Mouse (Mus musculus) heart, postnatal 36 days (tissue): ENCODE results near the gene Rtcb. TPM values are rescaled to one million over a fixed set of nuclear protein-coding genes. Genes with fewer than 3 reads are reported as not detected.

ENCODE experiments used
- DNase-seq, 2 experiments: peaks; one replicate each; pipeline ENCODE4 v3.0.0; 2021 to 2022
- intact Hi-C: fragments of 180-260 bp; cut with DNase I; formaldehyde crosslinking; loops from one replicate; pipeline ENCODE4 v1.15.1; 2025
- total RNA-seq, 2 experiments: library from RNA; stranded (reverse); gene quantifications; 2 replicates each; pipeline ENCODE4 v1.2.3; 2021

The Rtcb gene
- 10 to 100 TPM; 76.8 to 82.1 TPM for total RNA-seq

GRCm38 (mm10) chr10:85957464-85957950 is at the start of gene Rtcb:
TSS of gene Rtcb (minus strand) at chr10:85957823.
- DNase-seq: peak; percentile 96 to 99
- intact Hi-C loops: loop anchor here (5.0 to 10.0 kb wide), 2 partner anchors 40 to 747 kb away; partner anchors contain the start of genes Hsp90b1, Prdm4 and Ttc41

DNA sequence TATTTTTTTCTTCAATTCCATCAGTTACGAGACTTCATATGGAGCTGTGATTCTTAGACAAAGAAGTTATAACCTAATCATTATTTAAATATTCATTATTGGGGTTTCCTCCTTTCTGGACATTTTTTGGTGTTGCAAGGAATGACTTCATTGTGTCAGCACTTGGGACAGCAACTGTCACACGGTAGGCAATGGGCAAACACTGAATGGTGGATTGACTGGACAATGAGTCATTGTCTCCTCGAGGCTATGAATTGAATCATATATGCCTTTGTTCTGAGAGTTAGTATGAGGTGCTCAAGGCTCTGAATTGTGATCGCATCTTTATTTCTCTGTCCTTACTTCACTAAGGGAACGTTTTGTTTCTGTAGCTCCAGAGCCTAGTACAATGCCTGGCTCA is 48.8 kb upstream of the Rtcb start:
- intact Hi-C loops: no loop called here
- no peak for DNase-seq

DNA sequence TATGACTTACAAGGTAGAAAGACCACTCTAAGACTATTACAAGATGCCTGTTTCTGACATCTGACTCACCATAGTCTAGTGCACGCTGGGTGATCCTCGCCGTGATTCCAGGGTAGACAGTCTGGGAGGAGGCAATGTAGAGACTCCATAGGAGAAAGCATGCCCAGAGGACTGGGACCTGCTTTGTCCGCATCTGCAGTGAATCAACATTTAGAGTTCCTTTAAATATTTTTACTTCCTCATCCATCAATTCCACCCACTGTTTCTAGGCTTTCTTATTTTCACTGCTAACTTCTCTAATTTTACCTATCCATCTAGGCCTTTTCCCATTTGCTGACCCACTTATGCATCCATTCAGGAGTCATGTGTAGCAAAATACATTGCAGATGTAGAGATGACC is 42.8 kb upstream of the Rtcb start:
- no peak for DNase-seq
- intact Hi-C loops: no loop called here

- intact Hi-C loops: no loop called here
- DNase-seq: no peak
Observed at GRCm38 (mm10) chr10:85994543-85995104, 37.0 kb upstream of the Rtcb start.

- intact Hi-C loops: no loop called here
Observed at GRCm38 (mm10) chr10:85993836-85994235, 36.2 kb upstream of the Rtcb start.

GRCm38 (mm10) chr10:85992412-85992811 is 34.8 kb upstream of the Rtcb start:
- DNase-seq: no peak
- intact Hi-C loops: no loop called here

More at GRCm38 (mm10) chr10:85993836-85994235, 36.2 kb upstream of the Rtcb start:
- no peak for DNase-seq

DNA sequence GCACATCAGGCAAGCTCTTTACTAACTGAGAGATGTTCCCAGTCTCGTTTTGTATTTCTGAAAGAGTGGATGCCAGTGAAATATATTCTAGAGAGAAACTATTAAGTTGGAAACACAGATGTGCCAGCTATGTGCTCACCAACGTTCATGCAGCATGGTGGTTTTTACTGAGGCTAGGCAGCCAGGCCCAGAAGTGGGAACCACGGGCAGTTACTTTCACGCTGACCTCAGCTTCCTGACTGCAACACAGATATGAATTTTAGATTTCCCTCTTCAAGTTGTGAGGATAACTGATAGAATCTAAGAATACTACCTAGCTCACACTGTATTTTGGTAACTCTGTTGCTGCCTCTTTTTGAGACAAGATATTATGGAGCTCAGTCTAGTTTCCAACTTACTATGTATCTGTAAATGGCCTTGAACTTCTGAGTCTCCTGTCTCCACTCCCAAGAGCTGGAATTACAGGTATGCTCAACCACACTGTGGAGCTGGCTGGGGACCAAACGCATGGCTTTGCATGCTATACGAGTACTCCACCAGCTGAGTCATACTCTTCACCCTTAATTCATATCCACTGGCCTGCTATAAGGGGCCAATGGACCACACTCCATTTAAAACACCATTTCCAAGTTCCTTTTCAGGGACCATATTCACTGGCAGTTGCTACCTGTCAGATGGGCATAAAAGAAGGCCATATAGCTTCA is 31.9 kb upstream of the Rtcb start:
- intact Hi-C loops: no loop called here
- no peak for DNase-seq

GRCm38 (mm10) chr10:85972915-85973314 is 15.3 kb upstream of the Rtcb start:
- no peak for DNase-seq
- intact Hi-C loops: no loop called here

DNA sequence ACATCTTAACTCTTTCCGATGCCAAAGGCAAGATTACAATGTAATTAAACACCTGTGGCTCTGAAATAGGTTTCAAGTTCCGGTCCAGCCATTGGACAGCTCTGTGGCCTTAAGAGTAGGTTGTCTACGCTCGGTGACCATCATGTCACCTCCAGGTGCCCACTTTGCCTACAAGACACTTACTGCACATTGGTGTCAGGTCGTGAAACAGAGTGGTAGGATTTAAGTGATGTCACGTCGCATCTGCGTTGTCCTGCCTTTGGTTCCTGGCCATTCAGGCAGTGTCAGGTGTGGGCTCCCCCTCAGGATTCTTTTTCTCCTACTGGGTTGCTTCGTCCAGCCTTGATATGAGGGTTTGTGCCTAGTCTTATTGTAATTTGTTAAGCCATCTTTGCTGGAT is 14.2 kb upstream of the Rtcb start:
- DNase-seq: no peak
- intact Hi-C loops: no loop called here

- no peak for DNase-seq
- intact Hi-C loops: loop anchor here (5.0 kb wide), 2 partner anchors 97 to 327 kb away; no protein-coding TSS in a partner anchor
Observed at GRCm38 (mm10) chr10:85969894-85970620, 12.4 kb upstream of the Rtcb start.

GRCm38 (mm10) chr10:85968731-85969130 is 11.1 kb upstream of the Rtcb start:
- no peak for DNase-seq
- intact Hi-C loops: loop anchor here (1.0 to 5.0 kb wide), 3 partner anchors 99 to 495 kb away; no protein-coding TSS in a partner anchor

DNA sequence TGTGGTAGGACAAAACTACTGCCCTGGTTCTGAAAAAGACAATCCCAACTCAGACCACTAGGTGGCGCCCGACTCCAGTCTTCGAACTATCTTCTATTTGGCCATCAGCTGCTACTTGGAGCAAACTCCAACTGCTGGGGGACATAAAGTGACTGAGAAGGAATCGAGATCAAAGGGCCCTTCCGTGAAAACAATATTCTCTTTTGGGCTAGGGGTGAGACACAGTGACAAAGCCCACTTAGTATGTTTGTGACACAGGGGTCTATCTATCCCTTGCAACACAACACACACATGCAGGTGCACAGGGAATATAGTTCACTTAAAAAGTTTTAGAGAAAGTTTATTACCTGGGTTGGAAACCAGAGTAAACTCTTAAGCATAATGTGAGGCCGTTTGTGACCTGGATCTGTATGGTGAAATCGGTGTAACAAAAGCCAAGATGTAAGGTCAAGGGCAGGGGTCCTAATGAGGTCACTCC is 10.6 kb upstream of the Rtcb start:
- intact Hi-C loops: loop anchor here (1.0 to 5.0 kb wide), 3 partner anchors 99 to 495 kb away; no protein-coding TSS in a partner anchor
- DNase-seq: peak; percentile 77 to 85

- intact Hi-C loops: loop anchor here (1.0 to 5.0 kb wide), 3 partner anchors 100 to 496 kb away; no protein-coding TSS in a partner anchor
- DNase-seq: no peak
Observed at GRCm38 (mm10) chr10:85967411-85968156, 10.0 kb upstream of the Rtcb start.

- DNase-seq: no peak
- intact Hi-C loops: loop anchor here (5.0 kb wide), 2 partner anchors 101 to 331 kb away; no protein-coding TSS in a partner anchor
Observed at GRCm38 (mm10) chr10:85966476-85966875, 8.9 kb upstream of the Rtcb start.

- intact Hi-C loops: loop anchor here (2.0 kb wide), 1 partner anchor 54 kb away; no protein-coding TSS in a partner anchor
- no peak for DNase-seq
Observed at GRCm38 (mm10) chr10:85964316-85964715, 6.7 kb upstream of the Rtcb start.

DNA sequence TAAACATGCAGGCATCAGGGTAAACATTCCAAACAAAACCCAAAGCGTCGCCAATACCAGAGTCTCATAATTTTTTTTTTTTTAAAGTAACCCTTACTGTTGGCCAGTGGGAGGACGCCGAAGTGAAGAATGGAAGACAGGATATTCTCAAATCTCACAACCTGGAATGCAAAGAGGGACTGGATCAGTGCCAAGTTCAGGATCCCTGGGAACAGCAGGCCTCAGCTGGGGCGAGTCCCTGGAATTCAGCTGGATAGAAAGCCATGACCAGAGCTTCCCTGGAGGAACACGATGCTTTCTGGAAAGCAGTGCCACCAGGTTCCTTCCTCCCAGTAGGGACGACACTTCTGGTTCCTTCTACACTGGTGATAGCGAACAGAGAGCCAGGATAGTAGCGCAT is 5.3 kb upstream of the Rtcb start:
- no peak for DNase-seq
- intact Hi-C loops: no loop called here

GRCm38 (mm10) chr10:85956871-85957419 is 678 bp downstream of the Rtcb start:
- DNase-seq: no peak
- intact Hi-C loops: loop anchor here (5.0 to 10.0 kb wide), 2 partner anchors 40 to 748 kb away; partner anchors contain the start of genes Hsp90b1, Prdm4 and Ttc41

- intact Hi-C loops: loop anchor here (10.0 kb wide), 1 partner anchor 750 kb away; the partner anchor contains the start of genes Hsp90b1 and Ttc41
- DNase-seq: no peak
Observed at GRCm38 (mm10) chr10:85954429-85954828, 3.2 kb downstream of the Rtcb start.

DNA sequence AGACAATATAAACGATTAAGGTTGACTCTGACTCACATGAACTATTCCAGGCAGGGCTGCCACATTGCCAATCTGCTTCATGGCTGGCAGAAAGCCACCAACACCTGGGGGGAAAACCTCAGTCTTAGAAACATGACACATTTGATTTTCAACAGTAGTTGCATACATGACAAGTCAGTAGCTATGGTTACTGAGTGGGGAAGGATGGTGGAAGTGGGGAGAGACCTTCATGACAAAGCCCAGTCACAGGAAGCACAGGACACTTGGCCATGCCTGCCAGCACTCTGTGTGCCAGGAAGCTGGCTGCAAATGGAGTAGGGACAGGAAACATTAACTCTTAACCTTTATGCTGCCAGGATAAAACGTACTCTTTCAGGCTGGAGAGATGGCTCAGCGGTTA is 4.2 kb downstream of the Rtcb start:
- DNase-seq: no peak
- intact Hi-C loops: loop anchor here (10.0 kb wide), 1 partner anchor 751 kb away; the partner anchor contains the start of genes Hsp90b1 and Ttc41
